Mouse (Mus musculus) ovary, postnatal 36 days (tissue): ENCODE measurements around the gene Olfr952.

ENCODE experiments used
- DNase-seq: peaks from one replicate; pipeline ENCODE4 v3.0.0; 2022; ENCODE audit warnings: low spot score, mixed read lengths

The Olfr952 gene

DNA sequence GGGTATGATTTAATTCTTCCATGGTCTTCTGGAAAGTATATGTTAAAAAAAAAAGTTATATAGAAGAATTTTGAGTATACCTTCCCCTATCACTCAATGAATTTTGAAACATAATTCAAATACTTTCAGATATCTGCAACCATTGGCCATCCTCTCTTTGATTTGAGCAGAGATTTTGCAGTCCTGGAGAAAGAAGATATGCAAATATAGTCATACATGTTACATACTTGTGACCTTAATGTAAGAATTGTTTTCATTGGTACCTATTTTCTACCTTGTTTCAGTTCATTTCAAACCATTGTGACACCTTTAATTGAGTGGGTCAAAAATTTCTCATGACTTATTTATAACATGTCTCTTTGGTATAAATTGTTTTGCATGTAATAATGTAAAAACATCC lies at the start of gene Olfr952:
TSS of gene Olfr952 (minus strand) at position 101 of the 400 bp plus-strand sequence.
- no peak for DNase-seq

DNA sequence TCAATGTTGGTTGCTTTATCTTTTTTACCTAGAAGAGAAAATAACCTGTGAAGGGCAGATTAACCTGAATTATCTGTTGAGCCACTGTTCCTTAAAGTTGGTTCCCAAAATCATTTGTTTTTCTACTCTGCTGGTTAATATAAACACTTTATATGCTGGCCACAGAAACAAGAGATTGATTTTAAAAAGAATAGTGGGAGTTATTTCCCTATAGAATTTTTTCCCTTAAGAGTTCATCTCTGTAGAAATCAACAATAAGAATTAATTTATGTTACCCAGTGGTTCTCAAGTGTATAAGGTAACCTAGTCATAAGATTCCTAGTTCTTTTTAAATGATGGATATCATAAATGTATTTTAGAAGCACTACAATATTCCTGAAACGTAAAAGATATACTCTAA lies 44.9 kb upstream of the Olfr952 start, which contains the start of gene Olfr955:
TSS of gene Olfr955 (minus strand) at position 101 of the 400 bp plus-strand sequence.
- no peak for DNase-seq

DNA sequence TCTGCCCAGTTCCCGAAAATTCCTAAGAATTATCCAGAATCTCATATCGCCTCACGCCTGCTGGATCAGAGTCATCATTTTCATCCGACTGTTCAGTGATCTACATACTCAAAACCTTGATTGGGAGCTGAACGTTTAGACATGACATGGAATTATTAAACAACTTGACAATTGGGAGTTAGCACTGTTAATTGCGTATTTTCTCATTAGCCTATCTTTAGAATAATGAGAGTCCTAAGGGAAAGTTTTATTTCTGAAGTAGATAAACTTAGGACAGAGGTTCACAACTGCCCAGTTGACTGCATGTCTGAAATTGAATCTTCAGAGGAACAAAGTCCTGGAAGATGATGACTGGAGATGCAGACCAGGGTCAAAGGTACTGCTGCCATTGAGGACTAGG lies 29.5 kb upstream of the Olfr952 start, which contains the start of gene Olfr954:
TSS of gene Olfr954 (plus strand) at position 301 of the 400 bp plus-strand sequence.
- DNase-seq = no peak

DNA sequence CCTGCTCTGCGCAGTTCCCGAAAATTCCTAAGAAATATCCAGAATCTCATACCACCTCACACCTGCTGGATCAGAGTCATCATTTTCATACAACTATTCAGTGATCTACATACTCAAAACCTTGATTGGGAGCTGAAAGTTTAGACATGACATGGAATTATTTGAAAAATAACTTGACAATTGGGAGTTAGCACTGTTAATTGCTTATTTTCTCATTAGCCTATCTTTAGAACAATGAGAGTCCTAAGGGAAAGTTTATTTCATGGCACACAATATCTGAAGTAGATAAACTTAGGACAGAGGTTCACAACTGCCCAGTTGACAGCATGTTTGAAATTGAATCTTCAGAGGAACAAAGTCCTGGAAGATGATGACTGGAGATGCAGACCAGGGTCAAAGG lies 39.8 kb downstream of the Olfr952 start, which contains the start of gene Olfr951:
TSS of gene Olfr951 (plus strand) at position 301 of the 400 bp plus-strand sequence.
- no peak for DNase-seq
